Mouse (Mus musculus): ENCODE data around the gene Carmil3. TPM values are rescaled to one million over a fixed set of nuclear protein-coding genes. Genes with fewer than 3 reads are reported as not detected.

Gene Carmil3
- total and polyA plus RNA-seq, 3 experiments: 0.27 to 2.6 TPM; not detected in 1

- Histone ChIP-seq H3K36me3 (ENCODE audit: control insufficient read depth in 1 of 2, insufficient read depth in 2 of 2, low read length in 2 of 2) (peaks cover 0 to 5% of the 10 kb centered on the region in 2 experiments; a peak in 2 of 4 replicates), H3K27me3 (ENCODE audit: control insufficient read depth in 1 of 2, insufficient read depth in 2 of 2, low read length in 2 of 2) (peaks cover 22 to 34% of the 10 kb centered on the region in 2 experiments), H3K9ac (ENCODE audit: control insufficient read depth, low read depth, low read length, poor library complexity, severe bottlenecking) (no peak overlapping the region), H3K9me3 (replicated peaks; ENCODE audit: insufficient read depth, low read length) (no peaks in the 10 kb centered on the region), H3K27ac (ENCODE audit: control insufficient read depth, low read depth, low read length) (no peak overlapping the region), H3K4me1 (ENCODE audit: control insufficient read depth in 1 of 2, insufficient read depth in 2 of 2, low read length in 2 of 2) (peaks cover 0 to 6% of the 10 kb centered on the region in 2 experiments; a peak in 2 of 4 replicates), H3K4me3 (ENCODE audit: control insufficient read depth in 1 of 2, insufficient read depth in 1 of 2, low read depth in 2 of 2, low read length in 2 of 2) (no peak overlapping the region), H3K79me2 (ENCODE audit: control insufficient read depth, insufficient read depth, low read length, poor library complexity) (no peaks in the 10 kb centered on the region)
- TF ChIP-seq NRF1 (IDR thresholded peaks at IDR 0.05; ENCODE audit: insufficient read depth, low read depth, low read length, poor library complexity, severe bottlenecking) (no peak), POLR2AphosphoS5 (IDR thresholded peaks at IDR 0.05; ENCODE audit: borderline replicate concordance, low read depth, low read length) (no peak), ZKSCAN1 (IDR thresholded peaks at IDR 0.05; ENCODE audit: low read depth, low read length) (no peak), ETS1 (IDR thresholded peaks at IDR 0.05; ENCODE audit: low read depth, low read length) (no peak), ELF1 (IDR thresholded peaks at IDR 0.05; ENCODE audit: low read depth, low read length) (no peak), JUND (IDR thresholded peaks at IDR 0.05; ENCODE audit: low read depth, low read length) (no peak), ZC3H11A (IDR thresholded peaks at IDR 0.05; ENCODE audit: low read depth, low read length) (no peak), MYC (IDR thresholded peaks at IDR 0.05; ENCODE audit: low read depth, low read length) (no peak), USF2 (IDR thresholded peaks at IDR 0.05; ENCODE audit: borderline replicate concordance in 1 of 2, insufficient read depth in 1 of 2, low read depth in 1 of 2, low read length in 2 of 2) (no peak), RAD21 (IDR thresholded peaks at IDR 0.05; ENCODE audit: low read depth, low read length) (no peak), MAFK (IDR thresholded peaks at IDR 0.05; ENCODE audit: borderline replicate concordance, low read depth, low read length) (no peak), MYB (IDR thresholded peaks at IDR 0.05; ENCODE audit: low read depth, low read length) (no peak), USF1 (IDR thresholded peaks at IDR 0.05; ENCODE audit: low read depth, low read length) (no peak), MXI1 (IDR thresholded peaks at IDR 0.05; ENCODE audit: low read depth, low read length) (no peak)
- no peak for DNase-seq (ENCODE audit: low read depth, low spot score)
Observed at GRCm38 (mm10) chr14:55470806-55471205, 19.6 kb upstream of the Carmil3 start.

GRCm38 (mm10) chr14:55475654-55476053 is 14.8 kb upstream of the Carmil3 start:
- no peaks in the 10 kb centered on the region for H3K9me3 ChIP-seq (replicated peaks; ENCODE audit: insufficient read depth, low read length)
- no peaks in the 10 kb centered on the region; the same call in 1 of the 2 replicates for H3K79me2 ChIP-seq (ENCODE audit: control insufficient read depth, insufficient read depth, low read length, poor library complexity)
- H3K36me3 ChIP-seq (ENCODE audit: control insufficient read depth in 1 of 2, insufficient read depth in 2 of 2, low read length in 2 of 2): peaks cover 0 to 12% of the 10 kb centered on the region in 2 experiments; a peak in 2 of 4 replicates
- no peak overlapping the region for H3K9ac ChIP-seq (ENCODE audit: control insufficient read depth, low read depth, low read length, poor library complexity, severe bottlenecking)
- peaks cover 8 to 14% of the 10 kb centered on the region in 2 experiments for H3K27me3 ChIP-seq (ENCODE audit: control insufficient read depth in 1 of 2, insufficient read depth in 2 of 2, low read length in 2 of 2)
- peak; percentile 46 for DNase-seq (ENCODE audit: low read depth, low spot score)
- no peak overlapping the region for H3K4me3 ChIP-seq (ENCODE audit: control insufficient read depth in 1 of 2, insufficient read depth in 1 of 2, low read depth in 2 of 2, low read length in 2 of 2)
- H3K27ac ChIP-seq (ENCODE audit: control insufficient read depth, low read depth, low read length): no peak overlapping the region
- TF ChIP-seq MAZ (IDR thresholded peaks at IDR 0.05; ENCODE audit: low read depth, low read length): no peak
- TF ChIP-seq SIN3A (IDR thresholded peaks at IDR 0.05; ENCODE audit: low read length): no peak
- no peak for TF ChIP-seq ETS1 (IDR thresholded peaks at IDR 0.05; ENCODE audit: low read depth, low read length)
- TF ChIP-seq MEF2A (IDR thresholded peaks at IDR 0.05; ENCODE audit: extremely low read depth, insufficient replicate concordance, low read depth, low read length, poor library complexity, severe bottlenecking): no peak
- no peak for TF ChIP-seq ZC3H11A (IDR thresholded peaks at IDR 0.05; ENCODE audit: low read depth, low read length)
- TF ChIP-seq RCOR1 (IDR thresholded peaks at IDR 0.05; ENCODE audit: low read depth, low read length): no peak
- TF ChIP-seq BHLHE40 (IDR thresholded peaks at IDR 0.05; ENCODE audit: borderline replicate concordance, low read depth, low read length): no peak
- no peak for TF ChIP-seq GATA1 (IDR thresholded peaks at IDR 0.05; ENCODE audit: low read depth, low read length)
- TF ChIP-seq POLR2A (IDR thresholded peaks at IDR 0.05; ENCODE audit: control insufficient read depth in 1 of 2, insufficient read depth in 1 of 2, low read depth in 1 of 2, low read length in 2 of 2, poor library complexity in 1 of 2): no peak
- TF ChIP-seq ZNF384 (IDR thresholded peaks at IDR 0.05; ENCODE audit: low read depth, low read length): no peak
- no peak for TF ChIP-seq CHD2 (IDR thresholded peaks at IDR 0.05; ENCODE audit: low read length)
- TF ChIP-seq MAX (IDR thresholded peaks at IDR 0.05; ENCODE audit: low read length): no peak
- no peak for TF ChIP-seq NELFE (IDR thresholded peaks at IDR 0.05; ENCODE audit: low read depth, low read length)
- TF ChIP-seq JUND (IDR thresholded peaks at IDR 0.05; ENCODE audit: low read depth, low read length): no peak
- TF ChIP-seq EP300 (IDR thresholded peaks at IDR 0.05; ENCODE audit: low read depth in 1 of 2, low read length in 2 of 2): no peak
- peaks cover 0 to 18% of the 10 kb centered on the region in 2 experiments; a peak in 3 of 4 replicates for H3K4me1 ChIP-seq (ENCODE audit: control insufficient read depth in 1 of 2, insufficient read depth in 2 of 2, low read length in 2 of 2)
